Mouse (Mus musculus) adrenal gland, postnatal 14 days (tissue): ENCODE data around the gene Arl3. TPM values are rescaled to one million over a fixed set of nuclear protein-coding genes. Genes with fewer than 3 reads are reported as not detected.
"Not testable (repeated sequence)": the region's sequence is repeated elsewhere in the genome, so short reads cannot be mapped to it uniquely, and the experiment has no call there.

Source experiments
- DNase-seq: peaks from one replicate; pipeline ENCODE4 v3.0.0; 2021; ENCODE audit warnings: mixed read lengths
- total RNA-seq: library from RNA; stranded (reverse); gene quantifications from 2 replicates; pipeline ENCODE4 v1.2.3, GENCODE M21; 2021

The Arl3 gene
- total RNA-seq, 1 experiment from 2014 or later = 60.7 TPM

DNA sequence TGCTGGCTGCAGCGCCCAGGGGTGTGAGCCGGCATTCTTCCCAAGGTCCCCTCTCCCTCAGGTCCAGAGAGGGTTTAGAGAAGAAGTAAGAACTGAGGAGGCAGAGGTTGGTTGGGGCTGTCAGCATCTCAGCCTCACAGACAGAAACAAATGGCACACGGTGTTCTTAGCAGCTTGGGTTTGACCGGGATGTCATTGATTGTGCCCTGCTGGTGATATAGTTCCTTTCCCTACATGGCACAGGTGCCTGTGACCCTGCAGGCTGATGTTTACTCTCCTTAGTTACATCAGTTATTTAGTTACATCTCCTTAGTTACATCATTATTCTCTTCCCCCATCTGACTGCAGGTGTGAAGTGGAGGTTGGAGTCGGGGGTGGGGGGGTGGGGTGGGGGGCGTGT, 18.6 kb upstream of the Arl3 start:
- no peak for DNase-seq

DNA sequence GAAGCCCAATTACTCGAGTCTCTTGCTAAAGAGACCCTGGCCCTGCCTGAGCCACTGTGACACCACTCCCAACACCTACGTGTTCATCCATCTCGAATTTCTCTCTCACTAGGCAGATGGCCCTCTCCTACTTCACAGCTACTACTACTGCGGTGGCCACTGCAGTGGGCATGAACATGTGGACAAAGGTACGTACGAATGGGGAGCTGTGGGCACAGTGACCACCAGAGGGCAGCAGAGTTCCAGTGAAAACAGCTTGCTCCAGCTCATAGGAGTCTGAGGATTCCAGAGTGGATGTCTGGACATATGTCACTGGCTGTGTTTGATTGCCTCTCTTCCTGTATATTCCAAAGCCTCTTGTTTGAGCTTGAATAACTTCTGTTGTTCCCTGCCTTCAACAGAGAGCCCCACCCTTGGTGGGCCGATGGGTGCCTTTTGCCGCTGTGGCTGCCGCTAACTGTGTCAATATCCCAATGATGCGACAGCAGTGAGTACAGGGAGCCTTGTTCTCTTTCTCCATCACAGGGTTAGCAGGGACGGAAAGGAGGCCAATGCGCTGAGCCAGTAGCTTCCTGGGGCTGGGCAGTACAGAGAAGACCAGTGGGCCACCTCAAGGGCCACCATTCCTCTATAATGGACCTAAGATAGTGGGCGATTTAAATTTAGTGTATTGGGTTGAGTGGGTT, 15.0 kb upstream of the Arl3 start:
- DNase-seq = peak; percentile 95

DNA sequence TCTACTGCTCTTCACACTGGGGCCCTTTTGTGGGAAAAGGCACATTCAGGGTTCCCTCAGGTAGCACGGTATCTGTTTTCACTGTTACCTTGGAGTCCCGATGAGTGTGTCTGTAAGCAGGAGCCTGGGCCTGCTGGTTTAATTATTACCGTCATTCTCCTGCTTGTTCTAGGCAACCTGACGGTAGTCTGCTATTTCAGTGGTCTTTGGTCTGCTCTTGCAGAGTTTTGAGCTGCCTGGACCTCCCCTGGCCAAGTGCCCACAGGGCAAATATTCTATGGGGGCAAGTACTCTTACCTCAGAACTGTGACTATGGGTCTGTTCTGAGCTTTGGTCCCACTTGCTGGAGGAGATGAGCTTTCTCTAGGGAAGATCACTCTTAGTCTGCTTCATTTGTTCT, 2.2 kb upstream of the Arl3 start:
- no peak for DNase-seq

DNA sequence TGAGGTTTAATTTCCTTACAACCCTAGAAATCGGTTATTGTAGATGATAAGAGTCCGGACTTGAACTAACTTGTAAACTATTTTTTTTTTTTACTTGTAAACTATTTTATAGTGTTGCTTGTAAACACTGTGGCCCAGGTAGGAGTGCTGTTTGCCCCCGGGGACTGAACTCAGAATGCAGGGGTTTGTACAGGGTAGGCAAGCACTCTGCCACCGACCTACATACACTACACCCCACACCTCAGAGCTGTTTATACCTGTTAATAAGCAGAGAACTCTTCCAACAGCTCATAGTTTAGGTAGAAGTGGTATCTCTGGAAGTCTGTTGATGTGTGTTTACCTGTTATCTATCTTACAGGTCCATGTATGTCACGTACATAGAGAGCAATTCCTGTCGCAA, 992 bp upstream of the Arl3 start:
- no peak for DNase-seq

DNA sequence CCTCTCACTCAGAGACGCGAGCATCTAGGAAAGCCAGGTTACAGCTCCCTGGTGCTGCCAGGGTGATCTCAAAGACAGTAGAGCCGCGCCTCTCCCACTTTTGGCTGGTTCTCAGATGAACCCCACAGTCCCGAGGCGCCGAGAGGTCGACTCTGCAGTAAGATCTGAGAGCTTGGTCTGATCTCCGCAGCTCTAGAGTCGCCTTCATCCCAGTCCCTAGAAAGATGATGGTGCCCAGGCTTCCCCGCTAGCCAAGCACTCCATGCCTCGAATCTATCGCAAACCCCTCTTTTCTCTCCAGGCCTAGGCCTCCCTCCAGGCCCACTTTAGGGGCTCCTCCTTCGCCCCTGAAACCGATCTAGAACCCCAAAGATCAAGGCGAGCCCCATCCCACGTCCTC, 450 bp downstream of the Arl3 start:
- no peak for DNase-seq

DNA sequence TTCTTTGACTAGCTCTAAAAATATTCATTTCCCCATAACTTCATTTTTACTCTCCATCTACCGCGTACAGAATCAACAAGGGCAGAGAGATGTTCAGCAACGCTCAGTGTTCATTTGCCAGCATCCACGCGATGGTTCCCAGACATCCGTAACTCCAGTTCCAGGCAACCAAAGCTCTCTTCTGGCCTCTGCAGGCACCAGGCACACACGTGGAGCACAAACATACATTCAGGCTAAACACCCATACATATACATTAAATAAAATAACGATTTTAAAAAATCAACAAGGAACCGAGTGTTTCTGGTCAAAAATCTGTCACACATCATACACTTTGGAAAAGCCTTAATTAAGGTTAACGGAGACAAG, 1.1 kb downstream of the Arl3 start:
- no peak for DNase-seq

DNA sequence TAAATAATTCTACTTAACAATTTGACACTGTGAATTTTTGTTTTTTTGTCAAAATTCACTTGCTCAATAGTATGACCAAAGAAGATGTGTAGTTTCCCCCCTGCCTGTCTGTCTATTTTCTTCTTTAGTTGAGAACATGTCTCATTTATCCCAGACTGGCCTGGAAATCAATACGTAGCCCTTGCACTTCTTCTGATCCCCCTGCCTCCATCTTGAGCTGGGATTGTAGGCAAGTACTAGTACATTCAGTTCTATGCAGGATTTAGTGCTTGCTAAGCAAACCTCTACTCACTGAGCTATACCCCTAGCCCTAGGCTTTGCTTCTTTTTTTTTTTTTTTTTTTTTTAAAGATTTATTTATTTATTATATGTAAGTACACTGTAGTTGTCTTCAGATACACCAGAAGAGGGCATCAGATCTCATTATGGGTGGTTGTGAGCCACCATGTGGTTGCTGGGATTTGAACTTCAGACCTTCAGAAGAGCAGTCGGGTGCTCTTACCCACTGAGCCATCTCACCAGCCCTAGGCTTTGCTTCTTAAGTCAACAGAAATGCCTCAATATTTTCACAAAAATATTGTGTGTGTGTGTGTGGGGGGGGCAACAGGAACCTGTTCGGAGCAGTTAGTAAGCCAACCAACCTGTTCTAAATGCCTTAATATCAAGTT, 1.7 kb downstream of the Arl3 start:
- not testable (repeated sequence) for DNase-seq

DNA sequence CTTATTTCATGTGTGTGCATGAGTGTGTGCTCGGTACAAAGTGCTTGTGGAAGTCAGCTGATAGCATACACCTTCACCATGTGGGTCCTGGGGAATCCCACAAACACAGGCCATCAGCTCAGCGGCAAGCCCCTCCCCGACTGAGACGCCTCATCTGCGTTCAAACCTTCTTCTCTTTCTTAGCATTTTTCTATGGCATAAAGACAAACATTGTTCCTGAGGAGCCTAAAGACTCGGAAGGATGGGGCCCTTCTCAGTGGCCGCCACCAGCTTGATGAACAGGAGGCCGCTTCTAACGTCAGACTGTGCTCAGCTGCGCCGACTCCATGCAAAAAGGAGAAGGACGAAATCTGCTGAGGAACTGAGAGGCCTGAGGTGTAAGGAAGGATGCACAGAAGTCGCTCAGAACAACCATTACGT, 8.9 kb downstream of the Arl3 start:
- no peak for DNase-seq

DNA sequence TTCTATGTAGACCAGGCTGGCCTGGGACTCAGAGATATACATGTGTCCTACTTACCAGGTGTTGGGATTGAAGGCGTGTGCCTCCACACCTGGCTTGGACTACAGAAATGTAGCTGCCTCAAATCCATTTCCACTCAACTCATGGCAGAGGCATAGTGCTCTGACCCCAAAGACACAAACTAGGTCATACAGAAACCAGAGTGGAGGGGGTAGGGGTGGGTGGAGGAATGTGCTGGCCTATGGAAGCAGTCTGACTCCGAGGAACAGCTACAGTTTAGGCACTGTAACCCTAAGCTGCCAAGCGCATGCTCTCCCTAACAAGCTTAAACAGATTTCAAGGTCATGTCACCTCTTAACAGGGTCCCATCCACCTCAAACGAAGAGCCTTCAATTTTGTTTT, 9.4 kb downstream of the Arl3 start:
- no peak for DNase-seq

DNA sequence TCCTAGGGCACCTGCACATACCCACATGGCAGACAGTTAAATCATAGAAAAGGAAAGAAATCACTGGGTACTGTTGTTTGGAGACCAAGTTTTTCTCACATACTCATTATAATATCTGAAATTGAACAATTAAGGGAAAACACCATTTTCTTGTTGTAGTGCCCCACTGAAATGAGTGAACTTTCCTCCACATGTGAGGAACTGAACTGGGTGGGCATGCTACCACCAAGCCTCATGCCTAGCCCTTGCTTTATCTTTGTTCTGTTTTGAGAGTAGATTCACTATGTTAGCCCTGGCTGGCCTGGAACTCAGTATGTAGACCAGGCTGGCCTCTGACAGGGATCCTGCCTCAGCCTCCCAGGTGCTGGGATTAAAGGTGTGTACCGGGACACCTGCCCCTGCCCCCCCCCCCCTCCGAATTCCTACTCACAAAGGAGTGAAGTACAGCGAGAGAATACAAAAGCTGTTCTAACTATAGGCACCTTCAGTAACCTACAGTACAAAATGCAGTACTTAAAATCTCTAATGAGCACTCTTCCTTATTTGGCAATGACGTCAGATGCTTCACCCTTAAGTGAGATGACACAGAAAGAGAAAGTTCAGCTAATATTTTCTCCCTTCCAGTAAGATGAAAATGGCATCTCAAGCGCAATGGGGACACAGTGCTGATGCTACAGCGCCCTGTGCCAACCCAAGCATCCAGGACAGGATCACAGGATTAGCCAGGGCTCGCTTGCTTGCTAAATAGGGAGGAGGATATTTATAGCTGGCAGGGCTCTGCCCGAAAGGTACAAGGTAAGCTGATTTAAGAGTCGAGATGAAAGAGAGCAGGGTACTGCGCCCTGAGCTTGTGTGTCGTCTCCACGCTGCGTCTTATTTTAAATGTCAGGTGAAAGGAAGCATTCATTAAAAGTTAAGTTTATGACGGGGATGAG, 10.2 kb downstream of the Arl3 start:
- no peak for DNase-seq

DNA sequence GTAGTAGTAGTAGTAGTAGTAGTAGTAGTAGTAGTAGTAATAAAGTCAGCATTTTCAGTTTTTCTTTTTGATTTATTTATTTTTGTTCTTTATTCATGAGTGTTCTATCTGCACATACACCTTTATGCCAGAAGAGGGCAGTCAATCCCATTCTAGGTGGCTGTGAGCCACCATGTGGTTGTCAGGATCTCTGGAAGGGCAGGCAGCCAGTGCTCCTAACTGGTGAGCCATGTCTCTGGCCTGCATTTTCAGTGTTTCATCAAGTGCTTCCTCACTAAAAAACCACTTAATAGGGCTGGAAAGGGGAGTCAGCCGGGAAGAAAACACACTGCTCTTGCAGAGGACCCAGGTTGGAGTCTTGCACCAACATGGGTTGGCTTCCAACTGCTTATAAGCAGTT, 10.9 kb downstream of the Arl3 start:
- peak; percentile 79 for DNase-seq

DNA sequence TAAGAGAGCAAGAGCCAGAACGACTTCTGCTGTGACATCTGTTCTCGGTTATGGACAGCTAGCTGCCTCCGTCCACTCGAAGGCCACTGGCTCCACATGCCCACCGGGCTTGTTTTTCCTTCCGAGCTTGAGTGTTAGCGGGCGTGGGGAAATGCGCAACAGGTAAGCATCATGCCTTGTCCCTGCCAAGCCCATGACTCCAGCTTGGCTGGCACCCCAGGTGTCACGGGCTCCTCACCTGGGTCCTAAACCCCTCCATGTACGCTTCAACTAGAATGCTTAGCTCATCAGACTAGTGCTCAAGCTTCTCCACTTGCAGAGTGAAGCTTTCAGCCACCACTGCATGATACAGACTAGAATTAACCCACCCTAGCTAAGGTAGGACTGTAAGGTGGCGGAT, 14.4 kb downstream of the Arl3 start:
- DNase-seq = no peak

DNA sequence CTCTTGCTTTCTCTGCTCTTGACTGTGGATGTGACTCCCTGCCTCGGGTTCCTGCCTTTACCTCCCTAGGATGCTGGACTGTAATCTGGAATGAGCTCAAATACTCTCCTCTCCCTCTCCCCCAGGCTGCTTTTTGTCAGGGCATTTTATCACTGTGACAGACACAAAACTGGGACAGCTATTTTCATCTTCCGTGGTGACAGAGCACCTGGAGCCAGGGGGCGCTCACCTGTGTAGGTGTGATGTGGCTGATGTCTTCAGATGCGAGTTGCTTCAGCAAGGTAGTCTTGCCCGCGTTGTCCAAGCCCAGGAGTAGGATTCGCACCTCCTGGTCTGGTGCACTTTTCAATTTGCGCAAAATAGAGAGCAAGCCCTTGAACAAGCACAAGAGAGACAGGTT, 15.0 kb downstream of the Arl3 start:
- no peak for DNase-seq

DNA sequence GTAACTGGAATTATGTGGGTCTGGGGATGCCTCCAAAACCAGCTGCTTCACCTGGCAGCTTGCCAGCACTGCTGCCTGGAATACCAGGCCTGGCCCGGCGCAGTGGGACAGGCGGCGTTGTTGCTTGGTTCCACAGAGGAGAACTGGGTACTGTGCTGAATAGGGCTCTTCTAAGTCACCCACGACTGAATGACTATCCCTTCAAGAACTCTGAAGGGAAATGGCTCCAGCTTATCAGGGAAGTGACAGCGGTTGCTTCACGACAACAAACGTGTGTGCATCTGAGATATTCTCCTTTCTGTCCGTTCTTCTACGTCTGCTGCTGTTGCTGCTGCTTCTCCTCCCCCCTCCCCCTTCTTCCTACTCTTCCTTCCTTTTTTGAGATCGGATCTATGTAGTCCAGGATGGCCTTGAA, 19.4 kb downstream of the Arl3 start:
- DNase-seq = peak; percentile 67

DNA sequence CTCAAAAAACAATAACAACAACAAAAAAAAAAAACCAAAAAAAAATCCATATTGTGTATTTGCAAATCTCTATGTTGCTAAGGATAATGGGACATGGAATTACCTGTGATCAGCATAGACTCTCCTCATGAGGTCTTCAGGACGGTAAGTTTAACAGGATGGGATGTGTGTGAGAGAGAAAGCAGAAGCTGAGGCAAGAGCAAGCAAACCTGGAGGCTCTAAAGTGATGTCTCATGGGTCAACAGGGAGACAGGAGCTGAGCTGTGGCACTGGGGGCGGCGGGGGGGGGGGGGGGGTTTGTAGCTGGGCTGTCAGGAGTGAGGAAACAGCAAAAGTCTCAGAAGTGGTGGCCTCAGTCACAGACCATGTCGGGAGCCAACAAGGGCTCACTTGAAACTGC, 20.5 kb downstream of the Arl3 start:
- DNase-seq = no peak

DNA sequence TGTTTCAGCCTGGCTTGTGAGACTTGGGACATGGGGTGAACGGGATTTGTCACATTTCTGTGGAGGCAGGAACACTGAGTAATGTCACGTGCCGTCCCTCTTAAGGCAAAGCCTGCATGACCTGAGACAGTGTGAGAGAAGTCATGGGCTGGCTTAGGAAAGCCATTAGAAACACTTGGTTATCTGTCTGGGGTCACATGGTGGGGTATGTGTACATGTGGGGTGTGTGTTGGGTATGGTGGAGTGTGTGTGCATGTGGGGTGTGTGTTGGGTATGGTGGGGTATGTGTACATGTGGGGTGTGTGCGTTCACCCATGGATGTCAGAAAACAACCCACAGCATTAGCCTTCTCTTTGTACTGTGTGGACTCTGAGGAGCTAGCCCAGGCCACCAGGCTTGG, 22.6 kb downstream of the Arl3 start:
- DNase-seq = no peak

DNA sequence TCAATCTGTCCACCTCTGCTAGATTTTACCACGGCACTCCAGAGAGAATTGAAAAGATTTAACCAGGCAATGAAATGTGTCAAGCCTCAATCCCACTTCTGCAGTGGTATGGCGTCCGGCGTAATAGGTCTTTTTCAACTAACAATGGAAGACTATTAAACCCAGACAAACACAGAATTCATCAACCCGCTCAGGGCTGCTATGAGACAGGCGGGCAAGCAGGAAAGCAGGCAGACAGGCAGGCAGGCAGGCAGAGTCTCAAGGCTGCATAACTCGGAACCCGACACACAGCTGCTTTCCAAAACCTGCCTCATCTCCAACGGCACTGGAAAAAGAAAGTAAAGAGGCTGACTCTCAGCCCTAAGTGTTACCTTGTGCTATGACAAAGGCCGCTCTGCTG, 24.9 kb downstream of the Arl3 start:
- no peak for DNase-seq

DNA sequence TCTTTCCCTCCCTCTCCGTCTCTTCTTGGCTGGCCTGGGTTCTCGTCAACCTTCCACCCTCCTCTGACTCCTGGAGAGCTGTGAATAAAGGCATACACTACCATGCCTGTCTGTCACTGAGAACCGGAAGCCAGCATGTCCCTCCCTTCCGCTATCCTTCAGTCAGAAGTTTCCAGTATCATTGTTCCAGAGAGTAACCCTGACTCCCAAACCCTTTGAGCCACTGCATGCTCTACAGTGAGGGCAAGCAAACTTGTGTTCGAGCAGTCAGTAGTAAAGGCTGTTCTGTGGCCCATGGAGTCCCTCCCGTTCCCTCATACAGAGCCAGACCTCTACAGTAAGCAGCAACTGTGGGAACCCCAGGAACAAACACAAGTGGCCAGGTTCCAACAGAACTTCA, 25.4 kb downstream of the Arl3 start:
- no peak for DNase-seq

DNA sequence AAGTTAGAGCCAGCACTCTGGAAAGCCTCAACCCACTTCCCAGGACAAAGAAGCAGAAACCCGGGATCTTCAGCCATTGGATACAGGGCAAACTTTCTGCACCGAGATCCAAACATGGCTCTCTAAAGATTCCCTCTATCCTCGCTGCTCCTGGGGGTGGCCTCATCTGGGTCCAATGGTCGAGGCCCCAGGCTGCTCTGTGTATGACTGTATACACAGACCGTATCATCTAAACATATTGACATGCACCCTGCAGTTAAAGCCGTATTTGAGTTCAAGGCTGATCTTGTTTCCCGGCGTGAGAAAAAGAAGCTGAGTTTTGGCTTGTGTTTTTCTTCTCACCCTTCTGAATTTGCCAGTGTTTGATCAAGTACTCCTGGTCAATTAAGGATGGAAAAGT, 30.2 kb downstream of the Arl3 start:
- no peak for DNase-seq

DNA sequence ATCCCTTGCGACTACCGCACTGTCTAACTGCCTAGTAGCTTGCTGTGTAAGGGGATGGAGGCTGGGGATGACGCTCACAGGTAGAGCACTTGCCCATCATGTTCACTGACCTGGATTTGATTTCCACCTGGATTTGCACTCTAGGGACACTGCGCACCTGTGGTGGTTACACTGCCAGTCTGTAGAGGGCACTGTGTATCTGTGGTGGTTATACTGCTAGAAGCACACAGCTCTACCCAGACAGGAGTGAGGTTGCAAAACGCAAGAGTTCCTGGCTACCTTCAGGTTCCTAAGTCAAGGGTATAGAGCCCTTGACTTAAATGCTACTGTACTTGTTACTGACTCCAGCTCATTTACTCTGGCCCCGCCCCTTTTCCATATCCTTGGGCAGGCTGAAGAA, 34.8 kb downstream of the Arl3 start:
- no peak for DNase-seq

DNA sequence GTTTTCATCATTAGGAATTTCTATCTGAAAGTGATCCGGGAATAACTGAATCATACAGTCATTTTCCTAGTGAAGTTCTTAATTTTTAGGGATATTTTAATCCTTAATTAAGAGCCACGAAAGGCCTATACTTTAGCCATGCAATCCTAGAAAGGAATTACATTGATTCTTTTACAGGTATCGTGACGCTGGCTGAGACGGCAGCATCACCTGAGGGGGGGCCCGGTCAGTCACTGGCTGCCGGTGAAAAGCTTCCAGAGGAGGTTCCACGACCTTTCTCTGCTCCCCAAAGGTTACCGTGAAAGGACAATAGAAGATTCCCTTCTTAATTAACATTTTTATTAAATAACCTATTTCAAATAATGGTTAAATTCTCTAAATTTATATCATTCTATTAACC, 35.6 kb downstream of the Arl3 start:
- no peak for DNase-seq

DNA sequence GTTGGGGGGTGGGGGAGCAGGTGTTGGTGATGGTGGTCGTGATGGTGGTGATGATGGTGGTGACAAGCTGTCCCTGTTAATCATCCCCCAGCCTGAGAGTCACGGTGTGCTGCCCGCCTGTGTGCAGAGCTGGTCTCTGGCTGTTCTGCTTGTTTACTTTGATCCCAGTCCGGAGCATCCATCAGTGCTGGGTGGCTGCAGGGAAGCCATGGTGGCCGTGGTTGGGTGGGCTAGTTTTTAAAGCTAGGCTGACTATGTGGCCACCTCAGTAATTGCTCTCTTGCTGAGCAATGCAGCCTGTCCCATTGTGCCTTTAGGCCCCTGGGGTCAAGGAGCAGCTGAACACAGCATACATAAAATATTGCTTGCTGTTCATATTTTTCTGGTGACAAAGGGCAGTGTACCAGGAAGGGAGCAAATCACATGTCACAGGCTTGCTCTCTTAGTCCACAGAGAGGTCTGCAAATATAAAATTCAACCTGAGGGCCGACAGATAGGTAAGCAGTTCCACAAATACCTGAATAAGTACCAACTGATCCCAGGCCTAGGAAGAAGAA, 38.4 kb downstream of the Arl3 start:
- DNase-seq = no peak

DNA sequence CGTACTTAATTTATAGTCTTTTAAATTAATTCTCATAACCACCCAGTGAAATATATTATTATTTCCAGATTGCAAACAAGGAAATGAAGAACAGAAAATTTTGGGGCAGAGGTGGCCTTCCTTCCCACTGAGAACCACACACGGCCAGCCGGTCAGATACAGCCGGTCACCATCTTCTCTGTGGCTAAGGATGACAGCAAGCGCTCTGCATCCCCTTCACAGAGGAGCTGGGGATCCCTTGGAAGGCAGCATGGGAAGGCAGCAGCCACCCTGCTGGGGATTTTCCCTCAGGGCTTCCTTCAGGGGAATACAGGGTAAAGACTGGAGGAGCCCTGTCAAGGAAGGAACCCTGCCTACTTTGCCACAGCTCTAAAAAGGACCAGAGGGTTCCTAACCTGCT, 39.5 kb downstream of the Arl3 start:
- no peak for DNase-seq
